Mouse (Mus musculus) liver, embryonic 16.5 days (tissue): ENCODE measurements around the gene Sept1. TPM values are rescaled to one million over a fixed set of nuclear protein-coding genes. Genes with fewer than 3 reads are reported as not detected.

Source experiments
- ATAC-seq: fragments of 200-750 bp; cut with Nextera tagmentation; 2 replicates; pipeline ENCODE4 v1.8.0; 2017; ENCODE audit warnings: low read depth, mild to moderate bottlenecking, moderate number of reproducible peaks, moderate library complexity
- H3K27ac ChIP-seq: fragments of 300-500 bp; sonication (generic); 2 replicates; pipeline ENCODE4 v1.5.1; 2014; ENCODE audit warnings: mild to moderate bottlenecking, low read length
- H3K27me3 ChIP-seq: fragments of 300-500 bp; sonication (generic); 2 replicates; pipeline ENCODE4 v1.6.1; 2014; ENCODE audit warnings: low read depth, low read length, mixed read lengths; ENCODE audit not compliant: control insufficient read depth, insufficient read depth
- H3K36me3 ChIP-seq: fragments of 300-500 bp; sonication (generic); 2 replicates; pipeline ENCODE4 v1.6.1; 2014; ENCODE audit warnings: mild to moderate bottlenecking; ENCODE audit not compliant: control insufficient read depth, insufficient read depth
- H3K4me1 ChIP-seq: fragments of 300-500 bp; sonication (generic); 2 replicates; pipeline ENCODE4 v1.6.1; 2014; ENCODE audit warnings: low read depth, low read length, mixed read lengths; ENCODE audit not compliant: control insufficient read depth
- H3K4me2 ChIP-seq: fragments of 300-500 bp; sonication (generic); 2 replicates; pipeline ENCODE4 v1.6.1; 2014; ENCODE audit warnings: low read depth, low read length, mixed read lengths
- H3K4me3 ChIP-seq: fragments of 300-500 bp; sonication (generic); 2 replicates; pipeline ENCODE4 v1.5.1; 2014; ENCODE audit warnings: low read depth, mild to moderate bottlenecking, low read length
- H3K9ac ChIP-seq: fragments of 300-500 bp; sonication (generic); 2 replicates; pipeline ENCODE4 v1.6.1; 2014; ENCODE audit warnings: low read depth, low read length
- H3K9me3 ChIP-seq: fragments of 300-500 bp; sonication (generic); replicated peaks from 2 replicates; pipeline ENCODE4 v1.6.1; 2016; ENCODE audit warnings: low read length; ENCODE audit not compliant: control insufficient read depth
- WGBS: fragments of 180-500 bp; shearing (Covaris S2); extraction: QIAGEN DNeasy Blood & Tissue Kit; methylation state at CpG from one replicate; pipeline ENCODE4 v1.1.7; 2014; ENCODE audit not compliant: insufficient replicate concordance; 5-methylcytosine and 5-hydroxymethylcytosine counted together
- polyA plus RNA-seq: library from polyadenylated mRNA; unstranded; fragments of >200 nt; fragmentation: Nextera tagmentation; extraction: Ambion mirVana; gene quantifications from 2 replicates; pipeline ENCODE4 v1.2.1, GENCODE M21; 2015

Sept1 gene
- polyA plus RNA-seq, 1 experiment from 2014 or later, result 11.1 TPM

DNA sequence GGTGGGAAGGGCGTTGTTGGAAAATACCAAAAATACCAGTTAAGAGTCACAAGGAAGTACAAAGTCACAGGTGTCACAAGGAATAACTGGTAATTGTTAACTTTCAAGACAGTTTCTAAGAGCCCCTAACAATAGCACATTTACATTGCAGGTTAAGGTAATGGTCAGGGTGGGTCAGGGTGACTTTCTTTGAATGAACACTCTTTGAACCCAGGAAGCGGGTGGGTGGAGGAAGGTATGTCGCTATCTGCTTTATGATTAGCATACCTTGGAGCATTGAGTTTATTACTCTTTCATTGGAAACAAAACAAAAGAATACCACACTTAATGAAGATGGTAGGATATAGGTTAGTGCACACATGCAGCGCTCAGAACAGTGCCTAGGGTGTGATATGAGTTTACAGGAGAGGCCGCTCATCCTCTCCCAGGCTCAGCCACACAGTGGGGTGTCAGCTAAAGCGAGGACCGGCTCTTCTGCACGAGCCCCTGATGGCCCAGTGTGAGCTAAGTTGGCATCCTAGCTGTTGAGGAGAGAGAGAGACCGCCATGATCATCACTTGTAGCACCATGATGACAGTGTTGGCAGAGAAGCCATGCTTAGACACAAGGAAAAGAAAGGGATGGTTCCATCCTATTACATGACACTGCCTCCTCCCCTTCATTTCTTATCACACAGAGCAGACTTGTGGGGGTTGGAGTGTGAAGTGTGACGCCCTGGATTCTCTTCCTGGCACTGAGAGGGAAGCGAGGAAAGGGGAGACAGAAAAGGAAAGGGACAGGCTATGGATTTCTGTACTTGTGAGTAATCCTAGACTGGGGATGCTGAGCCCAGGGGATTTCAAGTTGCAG, 7.6 kb downstream of the Sept1 start:
- H3K4me1 ChIP-seq, result peaks cover 51% of the 10 kb centered on the region
- peak overlapping the region; percentile 60 for H3K4me2 ChIP-seq
- WGBS, result 52% methylated on average over 11 of the region's 11 CpGs
- H3K4me3 ChIP-seq, result peak overlapping the region; percentile 21
- H3K27ac ChIP-seq, result peak overlapping the region; percentile 94
- 0 out of 2 replicates have a peak, but pooled peaks cover 2% of the 10 kb centered on the region for H3K36me3 ChIP-seq
- H3K9me3 ChIP-seq, result no peaks in the 10 kb centered on the region
- no peaks in the 10 kb centered on the region for H3K27me3 ChIP-seq
- H3K9ac ChIP-seq, result peak overlapping the region; percentile 53
- peak; percentile 88 for ATAC-seq

GRCm38 (mm10) chr7:127224616-127225015, 8.3 kb downstream of the Sept1 start:
- ATAC-seq, result no peak
- H3K27ac ChIP-seq, result peak overlapping the region; percentile 94
- no peak overlapping the region for H3K9ac ChIP-seq
- WGBS, result 79% methylated on average over 6 of the region's 6 CpGs
- H3K9me3 ChIP-seq, result no peaks in the 10 kb centered on the region
- no peak overlapping the region for H3K4me2 ChIP-seq
- H3K4me1 ChIP-seq, result peaks cover 51% of the 10 kb centered on the region
- no peaks in the 10 kb centered on the region for H3K27me3 ChIP-seq
- 0 out of 2 replicates have a peak, but pooled peaks cover 2% of the 10 kb centered on the region for H3K36me3 ChIP-seq
- no peak overlapping the region for H3K4me3 ChIP-seq

DNA sequence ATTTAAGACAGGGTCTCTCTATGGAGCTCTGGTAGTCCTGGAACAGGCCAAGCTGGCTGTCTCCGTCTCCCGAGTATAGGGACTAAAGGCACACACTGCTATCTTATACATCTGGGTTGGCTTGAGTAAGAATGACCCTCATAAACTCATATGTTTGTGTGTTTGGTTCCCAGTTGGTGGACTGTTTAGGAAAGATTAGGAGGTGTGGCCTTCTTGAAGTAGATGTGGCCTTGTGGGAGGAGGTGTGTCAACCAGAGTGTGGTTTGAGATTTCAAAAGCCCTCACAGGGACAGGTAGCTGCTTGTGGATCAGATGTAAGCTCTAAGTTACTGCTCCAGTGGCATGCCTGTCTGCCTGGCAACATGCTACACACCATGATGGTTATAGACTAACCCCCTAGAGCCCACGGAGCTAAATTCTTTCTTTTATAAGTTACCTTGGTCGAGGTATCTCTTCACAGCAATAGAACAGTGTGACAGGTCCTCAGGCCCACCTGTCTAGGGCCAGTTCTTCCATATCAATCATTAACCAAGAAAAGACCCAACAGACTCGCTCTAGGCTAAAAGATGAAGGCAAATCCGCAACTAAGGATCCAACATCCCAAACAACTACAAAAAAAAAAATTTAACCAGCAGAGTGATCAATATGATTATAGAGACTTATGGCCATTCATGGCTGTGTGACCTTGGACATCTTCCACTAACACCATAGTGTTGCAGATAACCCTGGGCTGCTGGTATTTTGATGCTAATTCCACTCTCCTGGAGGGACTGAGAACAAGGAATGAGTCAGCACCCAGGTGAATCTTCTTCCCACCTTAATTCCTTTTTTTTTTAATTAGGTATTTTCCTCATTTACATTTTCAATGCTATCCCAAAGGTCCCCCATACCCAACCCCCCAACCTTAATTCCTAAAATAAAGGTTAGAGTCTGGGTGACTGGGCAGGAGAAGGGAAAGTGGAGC, 9.1 kb downstream of the Sept1 start:
- Histone ChIP-seq H3K36me3 (no peaks in the 10 kb centered on the region), H3K4me2 (peak overlapping the region; percentile 31), H3K4me1 (peaks cover 57% of the 10 kb centered on the region), H3K4me3 (no peak overlapping the region), H3K27ac (peak overlapping the region; percentile 94), H3K27me3 (no peaks in the 10 kb centered on the region), H3K9ac (peak overlapping the region; percentile 11), H3K9me3 (no peaks in the 10 kb centered on the region)
- ATAC-seq, result peak; percentile 74
- WGBS, result 64% methylated on average over 6 of the region's 6 CpGs

DNA sequence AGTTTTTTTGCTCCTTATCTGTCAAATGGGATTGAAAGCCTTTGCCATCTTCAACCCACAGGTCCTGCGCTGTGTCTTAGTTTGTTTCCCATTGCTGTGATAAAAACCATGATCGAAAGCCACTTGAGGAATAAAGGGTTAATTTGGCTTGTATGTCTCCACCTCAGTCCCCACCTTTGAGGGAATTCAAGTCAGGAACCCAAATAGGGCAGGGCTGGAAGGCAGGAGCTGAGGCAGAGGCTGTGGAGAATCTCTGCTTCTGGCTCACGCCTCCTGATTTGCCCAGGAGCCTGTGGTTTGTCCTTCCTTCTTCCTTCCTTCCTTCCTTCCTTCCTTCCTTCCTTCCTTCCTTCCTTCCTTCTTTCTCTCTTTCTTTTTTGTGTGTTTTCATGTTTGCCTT, 9.8 kb downstream of the Sept1 start:
- Histone ChIP-seq H3K4me1 (peaks cover 62% of the 10 kb centered on the region), H3K36me3 (no peaks in the 10 kb centered on the region), H3K4me2 (peak overlapping the region; percentile 31), H3K27ac (peak overlapping the region; percentile 94), H3K4me3 (no peak overlapping the region), H3K9ac (peak overlapping the region; percentile 5), H3K27me3 (no peaks in the 10 kb centered on the region), H3K9me3 (no peaks in the 10 kb centered on the region)
- 82% methylated on average over 3 of the region's 3 CpGs for WGBS
- ATAC-seq, result no peak

- H3K27ac ChIP-seq, result peak overlapping the region; percentile 18; the same call in 1 of the 2 replicates
- no peaks in the 10 kb centered on the region for H3K9me3 ChIP-seq
- H3K4me1 ChIP-seq, result peaks cover 60% of the 10 kb centered on the region
- no peaks in the 10 kb centered on the region for H3K36me3 ChIP-seq
- H3K4me2 ChIP-seq, result no peak overlapping the region
- no peak for ATAC-seq
- 65% methylated on average over 6 of the region's 6 CpGs for WGBS
- no peaks in the 10 kb centered on the region for H3K27me3 ChIP-seq
- no peak overlapping the region for H3K4me3 ChIP-seq
- H3K9ac ChIP-seq, result no peak overlapping the region
Measured at GRCm38 (mm10) chr7:127220440-127220839, 12.5 kb downstream of the Sept1 start.

- ATAC-seq, result peak; percentile 49
- H3K4me3 ChIP-seq, result peak overlapping the region; percentile 28; the same call in 1 of the 2 replicates
- peak overlapping the region; percentile 46 for H3K4me2 ChIP-seq
- H3K9me3 ChIP-seq, result no peaks in the 10 kb centered on the region
- peaks cover 49% of the 10 kb centered on the region for H3K4me1 ChIP-seq
- peak overlapping the region; percentile 90 for H3K27ac ChIP-seq
- no peaks in the 10 kb centered on the region for H3K27me3 ChIP-seq
- peak overlapping the region; percentile 55 for H3K9ac ChIP-seq
- WGBS, result 19% methylated on average over 4 of the region's 4 CpGs
- H3K36me3 ChIP-seq, result no peaks in the 10 kb centered on the region
Measured at GRCm38 (mm10) chr7:127218670-127219069, 14.3 kb downstream of the Sept1 start.

DNA sequence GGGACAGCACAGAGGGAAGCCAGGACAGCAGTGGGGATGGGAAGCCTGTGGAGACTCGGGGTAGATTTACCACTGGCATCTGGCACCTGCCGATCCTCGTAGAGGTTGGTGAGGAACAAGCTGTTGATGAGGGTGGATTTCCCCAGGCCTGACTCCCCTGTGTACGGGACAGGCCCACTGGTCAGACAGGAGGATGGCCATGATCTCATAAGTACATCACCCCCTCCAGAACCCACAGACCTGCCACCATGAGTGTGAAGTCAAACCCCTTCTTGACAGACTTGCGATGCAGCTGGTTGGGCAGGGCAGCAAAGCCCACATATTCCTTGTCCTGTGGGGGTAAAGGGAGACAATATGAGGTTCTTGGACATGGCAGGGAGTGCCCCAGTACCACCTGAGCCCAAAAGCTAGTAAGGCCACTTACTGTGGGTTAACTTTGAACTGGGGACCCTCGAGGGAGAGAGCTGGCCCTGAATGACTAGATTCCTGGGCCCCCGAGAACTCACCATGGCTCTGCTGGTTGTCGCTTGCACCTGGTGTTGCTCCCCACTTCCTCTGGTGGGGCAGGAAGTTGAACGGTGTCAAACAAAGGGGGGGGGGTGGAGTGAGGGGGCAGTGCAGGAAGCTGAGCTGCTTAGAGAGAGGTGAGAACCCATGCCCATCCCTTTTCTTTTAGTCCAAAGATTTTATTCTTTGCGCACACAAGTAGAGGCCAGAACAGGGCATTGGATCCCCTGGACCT, 14.9 kb downstream of the Sept1 start:
- Histone ChIP-seq H3K36me3 (no peaks in the 10 kb centered on the region), H3K4me3 (peak overlapping the region; percentile 28), H3K9ac (peak overlapping the region; percentile 55), H3K27me3 (no peaks in the 10 kb centered on the region), H3K4me1 (peaks cover 43% of the 10 kb centered on the region), H3K27ac (peak overlapping the region; percentile 90), H3K9me3 (no peaks in the 10 kb centered on the region), H3K4me2 (peak overlapping the region; percentile 46)
- 0 out of 2 replicates have a peak, but pooled peaks have one; percentile 7 for ATAC-seq
- WGBS, result 32% methylated on average over 10 of the region's 10 CpGs

DNA sequence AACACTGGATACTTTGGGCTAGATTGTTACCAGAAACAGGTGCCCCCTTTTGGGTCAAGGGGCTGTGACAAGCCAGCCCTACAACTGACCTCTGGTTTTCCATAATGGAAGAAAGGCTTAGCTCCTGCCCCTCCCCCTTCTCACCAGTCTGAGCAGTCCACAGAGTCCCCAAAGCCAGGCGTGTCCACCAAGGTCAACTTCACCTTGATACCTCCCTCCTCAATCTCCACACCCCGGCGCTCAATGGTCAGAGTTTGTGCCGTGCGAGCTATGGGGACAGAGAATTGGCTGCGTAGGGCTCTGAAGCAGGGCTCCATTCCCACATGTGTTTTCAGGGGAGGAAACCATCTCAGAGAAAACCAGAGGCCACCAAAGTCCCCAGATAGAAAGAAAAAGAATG, 15.5 kb downstream of the Sept1 start:
- peak overlapping the region; percentile 46 for H3K4me2 ChIP-seq
- 68% methylated on average over 6 of the region's 6 CpGs for WGBS
- peak overlapping the region; percentile 28 for H3K4me3 ChIP-seq

More for the DNA sequence above, 15.5 kb downstream of the Sept1 start:
- Histone ChIP-seq H3K9me3 (no peaks in the 10 kb centered on the region), H3K27me3 (no peaks in the 10 kb centered on the region), H3K4me1 (peaks cover 38% of the 10 kb centered on the region), H3K27ac (peak overlapping the region; percentile 90), H3K36me3 (no peaks in the 10 kb centered on the region), H3K9ac (peak overlapping the region; percentile 55)
- no peak for ATAC-seq
